Mouse (Mus musculus) myocyte (in vitro differentiated cells): ENCODE measurements around the gene Msh2. TPM values are rescaled to one million over a fixed set of nuclear protein-coding genes. Genes with fewer than 3 reads are reported as not detected.
A peak's percentile ranks its signal among the peaks of the same experiment; 100 is the strongest.

Experiments
- H3K27me3 ChIP-seq: one replicate; pipeline ENCODE4 v1.6.1; 2011; ENCODE audit not compliant: control insufficient read depth, insufficient read depth, insufficient read length
- H3K36me3 ChIP-seq: one replicate; pipeline ENCODE4 v1.6.1; 2011; ENCODE audit not compliant: control insufficient read depth, insufficient read depth
- H3K4me2 ChIP-seq: one replicate; pipeline ENCODE4 v1.6.1; 2011; ENCODE audit warnings: low read depth, control low read depth
- H3K4me3 ChIP-seq: one replicate; pipeline ENCODE4 v1.5.1; 2011; ENCODE audit warnings: mild to moderate bottlenecking, control low read depth, moderate library complexity
- H3K79me2 ChIP-seq: one replicate; pipeline ENCODE4 v1.6.1; 2011; ENCODE audit not compliant: control insufficient read depth, insufficient read depth
- H3ac ChIP-seq: one replicate; pipeline ENCODE4 v1.6.1; 2011; ENCODE audit not compliant: control insufficient read depth, insufficient read length
- CEBPB ChIP-seq: IDR thresholded peaks from 2 replicates; pipeline ENCODE4 v1.6.1; 2011; ENCODE audit warnings: mild to moderate bottlenecking, moderate library complexity; ENCODE audit not compliant: poor library complexity, insufficient read depth, severe bottlenecking
- E2F4 ChIP-seq: IDR thresholded peaks from one replicate; pipeline ENCODE4 v1.6.1; 2011; ENCODE audit warnings: mild to moderate bottlenecking, control low read depth, moderate library complexity; ENCODE audit not compliant: insufficient read depth
- MAX ChIP-seq: IDR thresholded peaks from one replicate; pipeline ENCODE4 v1.6.1; 2011; ENCODE audit warnings: low read depth, mild to moderate bottlenecking, control low read depth
- MYOD1 ChIP-seq, 3 experiments: IDR thresholded peaks; one replicate each; pipeline ENCODE4 v1.6.1; 2011; ENCODE audit warnings: control low read depth in 2 of 3, low read depth in 2 of 3, mild to moderate bottlenecking in 2 of 3, moderate library complexity in 1 of 3; ENCODE audit not compliant: insufficient read length in 2 of 3, control insufficient read depth in 1 of 3
- MYOG ChIP-seq, 3 experiments: IDR thresholded peaks; one replicate each; pipeline ENCODE4 v1.6.1; 2011; ENCODE audit warnings: control low read depth in 2 of 3, low read depth in 2 of 3, mild to moderate bottlenecking in 2 of 3; ENCODE audit not compliant: insufficient read length in 2 of 3, control insufficient read depth in 1 of 3, insufficient read depth in 1 of 3
- POLR2A ChIP-seq: IDR thresholded peaks from one replicate; pipeline ENCODE4 v1.6.1; 2011; ENCODE audit warnings: low read depth, mild to moderate bottlenecking, control low read depth, moderate library complexity; ENCODE audit not compliant: insufficient read length
- POLR2AphosphoS2 ChIP-seq: IDR thresholded peaks from one replicate; pipeline ENCODE4 v1.6.1; 2011; ENCODE audit warnings: low read depth, control low read depth; ENCODE audit not compliant: insufficient read length
- REST ChIP-seq: IDR thresholded peaks from one replicate; pipeline ENCODE4 v1.6.1; 2011; ENCODE audit warnings: mild to moderate bottlenecking, control low read depth, moderate library complexity; ENCODE audit not compliant: insufficient read depth, insufficient read length
- SRF ChIP-seq: IDR thresholded peaks from one replicate; pipeline ENCODE4 v1.6.1; 2011; ENCODE audit warnings: low read depth; ENCODE audit not compliant: control insufficient read depth, insufficient read length
- TCF12 ChIP-seq: IDR thresholded peaks from one replicate; pipeline ENCODE4 v1.6.1; 2011; ENCODE audit warnings: mild to moderate bottlenecking, control low read depth; ENCODE audit not compliant: poor library complexity, insufficient read depth, severe bottlenecking
- TCF3 ChIP-seq: IDR thresholded peaks from one replicate; pipeline ENCODE4 v1.6.1; 2011; ENCODE audit warnings: low read depth, control low read depth; ENCODE audit not compliant: insufficient read length
- USF1 ChIP-seq: IDR thresholded peaks from one replicate; pipeline ENCODE4 v1.6.1; 2011; ENCODE audit warnings: low read depth, mild to moderate bottlenecking, control low read depth, moderate library complexity
- polyA plus RNA-seq: library from polyadenylated mRNA; unstranded; fragments of >200 nt; fragmentation: generic; extraction: Trizol; gene quantifications from one replicate; pipeline ENCODE4 v1.2.1, GENCODE M21; 2012; ENCODE audit warnings: missing spikeins

The Msh2 gene
- polyA plus RNA-seq, 1 experiment, result 4.6 TPM

DNA sequence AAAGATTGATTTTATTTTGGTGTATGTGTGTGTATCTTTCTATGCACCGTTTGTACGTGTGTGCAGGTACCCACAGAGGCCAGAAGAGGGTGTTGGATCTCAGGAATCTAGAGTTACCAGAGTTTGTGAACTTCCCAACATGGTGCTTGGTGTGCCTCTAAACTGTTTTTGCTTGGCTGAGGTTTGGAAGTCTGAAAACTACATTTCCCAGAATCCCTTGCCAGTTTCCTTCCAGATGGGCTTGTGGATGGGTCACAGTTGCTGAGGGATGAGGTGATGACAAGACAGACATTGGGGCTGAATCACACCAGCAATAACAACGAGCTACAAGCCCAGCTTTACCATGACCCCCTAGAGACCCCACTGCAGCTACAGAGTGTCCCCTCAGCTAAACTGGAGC is 65.0 kb downstream of the Msh2 start:
- H3K79me2 ChIP-seq, result no peaks in the 10 kb centered on the region
- H3ac ChIP-seq, result no peak overlapping the region
- H3K36me3 ChIP-seq, result no peaks in the 10 kb centered on the region
- H3K27me3 ChIP-seq, result no peaks in the 10 kb centered on the region
- H3K4me3 ChIP-seq, result no peak overlapping the region
- no peak for TF ChIP-seq REST
- TF ChIP-seq TCF12, result no peak
- TF ChIP-seq CEBPB, result no peak
- TF ChIP-seq MAX, result no peak
- TF ChIP-seq MYOD1 (IDR thresholded peaks at IDR 0.05; ENCODE audit: control insufficient read depth in 1 of 3, insufficient read length in 2 of 3, low read depth in 2 of 3), result no peak
- TF ChIP-seq TCF3, result no peak
- no peak for TF ChIP-seq POLR2AphosphoS2
- no peak for TF ChIP-seq USF1
- no peak for TF ChIP-seq E2F4
- no peak for TF ChIP-seq POLR2A
- no peak for TF ChIP-seq SRF
- no peak for TF ChIP-seq MYOG (IDR thresholded peaks at IDR 0.05; ENCODE audit: control insufficient read depth in 1 of 3, insufficient read depth in 1 of 3, insufficient read length in 2 of 3, low read depth in 2 of 3)
- H3K4me2 ChIP-seq, result no peak overlapping the region

DNA sequence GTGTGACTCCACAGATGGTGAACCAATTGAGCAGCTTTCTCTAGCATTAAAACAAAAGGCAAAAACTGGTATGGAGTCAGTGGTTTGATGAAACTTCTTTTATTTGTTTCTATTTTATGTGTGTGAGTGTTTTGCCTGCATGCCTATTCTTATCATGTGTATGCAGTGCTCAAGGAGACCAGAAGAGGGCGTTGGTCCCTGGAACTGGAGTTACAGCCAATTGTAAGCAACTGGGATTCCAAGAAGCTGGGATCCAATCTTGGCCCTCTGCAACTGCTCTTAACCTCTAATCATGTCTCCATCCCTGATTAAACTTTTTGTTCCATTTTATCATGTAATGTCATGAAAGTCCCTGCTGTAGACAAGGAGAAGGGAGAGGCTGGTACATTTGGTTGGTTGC is 67.7 kb downstream of the Msh2 start:
- Histone ChIP-seq H3K4me2 (no peak overlapping the region), H3K27me3 (no peaks in the 10 kb centered on the region), H3K79me2 (no peaks in the 10 kb centered on the region), H3K36me3 (no peaks in the 10 kb centered on the region), H3K4me3 (no peak overlapping the region), H3ac (no peak overlapping the region)
- TF ChIP-seq REST (no peak), CEBPB (no peak), POLR2A (no peak), E2F4 (no peak), MYOG (IDR thresholded peaks at IDR 0.05; ENCODE audit: control insufficient read depth in 1 of 3, insufficient read depth in 1 of 3, insufficient read length in 2 of 3, low read depth in 2 of 3) (no peak)

DNA sequence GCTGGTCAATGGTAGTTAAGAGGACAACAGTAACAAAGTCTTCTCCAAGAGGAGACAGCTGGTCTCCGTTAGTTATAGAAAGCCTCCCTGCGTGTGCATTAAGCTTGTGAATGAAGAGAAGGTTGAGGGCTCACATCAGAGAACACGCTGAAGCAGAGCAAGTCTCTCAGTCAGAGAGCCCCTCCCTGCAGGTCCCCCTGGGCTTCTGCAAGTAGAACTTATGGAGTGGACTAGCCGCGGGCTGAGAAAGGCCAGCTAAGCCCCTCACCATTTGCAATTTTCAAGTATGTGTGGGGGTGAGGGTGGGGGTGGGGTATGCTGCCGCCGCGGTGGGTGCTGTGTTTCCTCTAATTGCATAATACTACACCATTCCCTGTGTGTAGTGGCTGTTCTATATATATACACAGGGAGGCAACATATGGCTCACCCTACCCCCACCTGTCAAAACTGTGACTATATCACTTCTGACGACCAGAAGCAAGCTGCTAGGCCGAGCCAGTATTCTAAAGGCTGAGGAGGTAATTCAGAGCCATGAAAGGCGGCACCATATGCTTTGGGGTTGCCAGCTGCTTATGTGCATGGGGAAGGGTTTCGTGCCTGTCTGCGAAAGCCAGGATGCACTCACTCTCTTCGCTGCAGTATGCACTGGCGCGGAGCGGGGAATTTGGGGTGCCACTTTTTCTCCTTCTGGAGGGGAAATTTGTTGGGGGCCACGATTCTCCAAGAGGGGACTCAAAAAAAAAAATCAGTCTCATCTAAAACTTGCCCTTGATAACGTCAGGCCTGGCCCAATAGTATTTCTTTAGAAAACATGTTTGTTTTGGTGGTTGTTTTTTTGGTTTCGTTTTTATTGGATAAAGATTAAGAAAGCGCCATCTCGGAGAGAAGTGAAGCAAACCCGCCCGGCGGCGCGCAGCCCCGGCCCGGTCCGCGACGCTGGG is 73.1 kb downstream of the Msh2 start:
- H3ac ChIP-seq, result peak overlapping the region; percentile 68
- no peaks in the 10 kb centered on the region for H3K36me3 ChIP-seq
- TF ChIP-seq MYOD1 (IDR thresholded peaks at IDR 0.05; ENCODE audit: control insufficient read depth in 1 of 3, insufficient read length in 2 of 3, low read depth in 2 of 3), result peak in 1 of 3 experiments; percentile 54
- no peak for TF ChIP-seq MAX
- peak in 1 of 3 experiments; percentile 25 for TF ChIP-seq MYOG (IDR thresholded peaks at IDR 0.05; ENCODE audit: control insufficient read depth in 1 of 3, insufficient read depth in 1 of 3, insufficient read length in 2 of 3, low read depth in 2 of 3)
- no peaks in the 10 kb centered on the region for H3K79me2 ChIP-seq
- H3K4me3 ChIP-seq, result peak overlapping the region; percentile 15
- no peaks in the 10 kb centered on the region for H3K27me3 ChIP-seq
- peak overlapping the region; percentile 80 for H3K4me2 ChIP-seq

DNA sequence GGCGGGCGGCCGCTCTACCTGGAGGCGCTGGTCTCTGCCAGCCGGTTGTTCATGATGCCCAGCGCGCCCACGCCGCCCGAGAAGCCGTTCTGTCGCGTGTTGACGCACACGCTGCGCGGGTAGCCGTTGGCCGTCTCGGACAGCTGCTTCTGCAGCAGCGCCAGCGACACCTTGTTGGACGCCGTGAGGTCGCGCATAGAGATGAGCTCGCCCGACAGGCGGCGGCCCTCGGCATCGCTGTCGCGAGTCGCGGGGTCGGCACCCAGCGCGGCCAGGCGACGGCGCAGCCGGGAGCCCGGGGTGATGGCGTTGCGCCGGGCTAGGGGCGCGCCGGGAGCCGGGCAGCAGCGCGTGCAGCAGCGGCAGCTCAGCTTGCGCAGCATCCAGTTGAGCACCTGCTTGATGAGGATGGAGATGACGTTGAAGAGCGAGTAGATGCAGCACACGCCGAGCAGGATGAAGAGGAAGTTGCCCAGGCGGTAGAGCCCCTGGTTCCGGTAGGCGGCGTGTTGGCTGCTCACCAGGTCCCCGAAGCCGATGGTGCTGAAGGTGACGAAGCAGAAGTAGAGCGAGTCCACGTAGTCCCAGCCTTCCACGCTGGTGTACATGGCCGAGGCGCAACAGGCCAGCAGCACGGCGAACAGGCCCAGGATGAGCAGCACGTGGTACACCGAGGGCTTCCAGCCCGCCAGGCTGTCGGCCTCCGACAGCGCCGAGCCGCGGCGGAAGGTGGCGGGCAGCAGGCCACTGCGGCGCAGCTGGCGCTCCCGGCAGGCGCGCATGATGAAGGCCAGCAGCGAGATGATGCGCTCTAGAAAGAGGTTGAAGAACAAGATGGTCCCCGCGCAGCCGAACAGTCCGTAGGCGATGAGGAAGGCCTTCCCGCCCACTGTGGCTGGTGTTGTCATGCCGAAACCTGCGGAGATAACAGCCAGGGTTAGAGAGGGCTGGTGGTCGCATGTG is 74.1 kb downstream of the Msh2 start:
- no peaks in the 10 kb centered on the region for H3K79me2 ChIP-seq
- peak overlapping the region; percentile 15 for H3K4me3 ChIP-seq
- TF ChIP-seq POLR2AphosphoS2, result no peak
- no peak for TF ChIP-seq E2F4
- peak in 1 of 3 experiments; percentile 49 for TF ChIP-seq MYOD1 (IDR thresholded peaks at IDR 0.05; ENCODE audit: control insufficient read depth in 1 of 3, insufficient read length in 2 of 3, low read depth in 2 of 3)
- TF ChIP-seq MYOG (IDR thresholded peaks at IDR 0.05; ENCODE audit: control insufficient read depth in 1 of 3, insufficient read depth in 1 of 3, insufficient read length in 2 of 3, low read depth in 2 of 3), result peak in 2 of 3 experiments; percentile 67 to 73
- peak; percentile 23 for TF ChIP-seq POLR2A
- H3K4me2 ChIP-seq, result peak overlapping the region; percentile 80
- peak overlapping the region; percentile 68 for H3ac ChIP-seq
- no peaks in the 10 kb centered on the region for H3K36me3 ChIP-seq
- H3K27me3 ChIP-seq, result no peaks in the 10 kb centered on the region

DNA sequence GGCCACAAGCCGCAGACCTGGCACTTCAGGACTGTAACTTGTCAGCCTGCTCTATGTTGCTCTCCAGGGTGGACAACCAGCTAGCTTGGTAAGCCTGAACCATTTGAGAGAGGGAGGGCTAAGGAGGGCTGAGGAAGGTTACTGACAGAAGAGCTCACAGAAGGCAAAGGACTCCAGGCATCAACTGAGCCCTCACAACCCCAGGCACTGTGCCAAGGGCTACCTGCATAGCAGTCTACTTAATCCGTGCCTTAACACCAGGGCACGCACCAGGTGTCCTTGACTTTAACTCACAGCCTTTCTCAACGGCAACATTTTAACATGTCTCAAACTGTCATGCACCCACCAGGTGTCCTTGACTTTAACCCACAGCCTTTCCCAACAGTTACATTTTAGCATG is 88.2 kb downstream of the Msh2 start:
- Histone ChIP-seq H3ac (no peak overlapping the region), H3K79me2 (no peaks in the 10 kb centered on the region), H3K4me3 (no peak overlapping the region), H3K27me3 (no peaks in the 10 kb centered on the region), H3K36me3 (no peaks in the 10 kb centered on the region), H3K4me2 (no peak overlapping the region)
- no peak for TF ChIP-seq POLR2A
- no peak for TF ChIP-seq CEBPB
- no peak for TF ChIP-seq POLR2AphosphoS2
- no peak for TF ChIP-seq TCF12
- TF ChIP-seq E2F4, result no peak
- TF ChIP-seq TCF3, result no peak
- no peak for TF ChIP-seq MYOG (IDR thresholded peaks at IDR 0.05; ENCODE audit: control insufficient read depth in 1 of 3, insufficient read depth in 1 of 3, insufficient read length in 2 of 3, low read depth in 2 of 3)
- TF ChIP-seq USF1, result no peak
- no peak for TF ChIP-seq REST
- TF ChIP-seq MYOD1 (IDR thresholded peaks at IDR 0.05; ENCODE audit: control insufficient read depth in 1 of 3, insufficient read length in 2 of 3, low read depth in 2 of 3), result no peak
